Mouse (Mus musculus) induced T-regulatory cell, adult 2 months (primary cell): Measurements from ENCODE around the gene Bpifb9a.
"Not testable (repeated sequence)": the region's sequence is repeated elsewhere in the genome, so short reads cannot be mapped to it uniquely, and the experiment has no call there.

ENCODE experiments used
- DNase-seq: peaks from one replicate; pipeline ENCODE4 v3.0.0-alpha.2; 2012; ENCODE audit warnings: low read depth

Gene Bpifb9a

GRCm38 (mm10) chr2:154257554-154257953 lies at the start of gene Bpifb9a:
Gene Bpifb9a (plus strand): TSS chr2:154257854.
- not testable (repeated sequence) for DNase-seq

- peak; percentile 8 for DNase-seq
Observed at GRCm38 (mm10) chr2:154209112-154209511, 48.5 kb upstream of the Bpifb9a start.

DNA sequence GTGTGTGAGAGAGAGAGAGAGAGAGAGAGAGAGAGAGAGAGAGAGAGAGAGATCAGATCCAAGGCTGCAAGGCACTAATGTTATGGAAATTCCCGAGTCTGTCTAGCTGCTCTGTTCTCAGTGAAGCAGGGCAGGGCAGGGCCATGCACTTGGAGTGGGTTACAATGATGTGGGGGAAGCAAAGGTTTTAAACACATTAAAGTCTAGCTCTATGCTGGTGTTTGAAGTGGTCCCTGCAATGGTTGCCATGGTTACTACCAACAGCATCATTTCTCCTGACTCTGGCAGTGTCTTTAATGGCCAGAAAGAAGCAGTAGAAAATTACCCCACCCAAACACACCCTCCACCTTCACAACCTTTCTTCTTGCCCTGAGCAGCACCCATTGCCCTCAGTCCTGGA lies 46.5 kb upstream of the Bpifb9a start:
- no peak for DNase-seq

DNA sequence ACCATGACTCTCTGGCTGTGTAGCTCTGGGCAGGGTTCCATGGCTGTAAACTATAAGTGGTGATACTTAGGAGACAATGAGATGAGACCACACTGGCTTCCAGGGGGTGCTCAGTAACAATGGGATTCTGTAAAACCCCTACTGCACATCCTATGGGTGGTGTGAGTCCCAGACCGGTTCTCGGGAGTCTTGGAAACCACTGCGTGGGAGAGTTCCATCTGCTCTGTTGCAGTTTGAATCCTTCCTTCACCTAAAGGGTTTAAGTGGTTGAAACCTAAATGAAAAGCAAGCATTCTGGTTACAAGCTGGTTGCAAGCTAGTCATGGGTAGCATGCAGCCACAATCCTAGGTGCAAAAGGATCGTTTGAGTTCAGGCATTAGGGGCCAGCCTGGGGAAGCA lies 45.8 kb upstream of the Bpifb9a start:
- DNase-seq: no peak

GRCm38 (mm10) chr2:154215191-154215590 lies 42.5 kb upstream of the Bpifb9a start:
- DNase-seq: peak; percentile 74

- DNase-seq: no peak
Observed at GRCm38 (mm10) chr2:154219950-154220349, 37.7 kb upstream of the Bpifb9a start.

- no peak for DNase-seq
Observed at GRCm38 (mm10) chr2:154223265-154223916, 34.3 kb upstream of the Bpifb9a start, which contains the start of gene Bpifb5. Gene Bpifb5 (plus strand): TSS chr2:154223742.

DNA sequence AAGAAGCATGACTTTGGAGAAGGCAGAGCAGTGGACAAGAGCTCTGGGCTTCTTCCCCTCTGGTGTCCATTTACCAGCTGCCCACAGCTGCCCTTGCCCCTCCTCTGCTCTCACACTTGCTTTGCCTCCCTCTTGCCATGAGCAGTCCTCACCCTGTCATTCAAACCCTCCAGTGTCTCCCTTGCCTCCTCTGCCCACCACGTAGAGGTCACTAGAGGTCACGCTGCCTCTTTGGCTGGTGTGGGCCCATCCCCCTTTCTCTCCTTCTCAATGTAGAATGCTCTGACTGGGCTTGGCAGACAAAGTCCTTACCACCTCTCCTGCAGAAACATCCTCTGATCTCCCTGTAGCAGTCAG lies 33.8 kb upstream of the Bpifb9a start:
- no peak for DNase-seq

- DNase-seq: no peak
Observed at GRCm38 (mm10) chr2:154226991-154227390, 30.7 kb upstream of the Bpifb9a start.

DNA sequence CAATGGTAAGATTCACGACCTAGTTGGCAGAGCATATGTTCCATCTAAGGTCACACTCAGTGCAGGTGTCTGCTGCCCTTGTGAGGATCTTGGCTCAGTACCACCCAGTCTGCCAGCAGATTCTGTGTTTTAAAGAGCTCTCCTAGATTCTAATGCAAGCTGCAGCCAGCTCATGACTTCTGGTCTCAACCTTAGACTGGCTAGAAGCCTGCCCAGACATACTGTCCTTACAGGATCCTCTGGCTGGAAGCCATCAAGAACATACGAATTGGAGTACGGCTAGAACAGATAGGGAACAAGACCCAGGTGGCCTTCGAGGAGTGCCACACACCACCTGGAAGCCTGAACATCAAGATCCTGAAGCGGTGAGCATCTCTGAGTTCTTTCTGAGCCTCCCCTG lies 29.8 kb upstream of the Bpifb9a start:
- DNase-seq: no peak

GRCm38 (mm10) chr2:154233426-154233825 lies 24.2 kb upstream of the Bpifb9a start:
- no peak for DNase-seq

GRCm38 (mm10) chr2:154240771-154241170 lies 16.9 kb upstream of the Bpifb9a start:
- DNase-seq: no peak

- not testable (repeated sequence) for DNase-seq
Observed at GRCm38 (mm10) chr2:154242726-154243125, 14.9 kb upstream of the Bpifb9a start.

GRCm38 (mm10) chr2:154243356-154244036 lies 14.2 kb upstream of the Bpifb9a start:
- DNase-seq: no peak

DNA sequence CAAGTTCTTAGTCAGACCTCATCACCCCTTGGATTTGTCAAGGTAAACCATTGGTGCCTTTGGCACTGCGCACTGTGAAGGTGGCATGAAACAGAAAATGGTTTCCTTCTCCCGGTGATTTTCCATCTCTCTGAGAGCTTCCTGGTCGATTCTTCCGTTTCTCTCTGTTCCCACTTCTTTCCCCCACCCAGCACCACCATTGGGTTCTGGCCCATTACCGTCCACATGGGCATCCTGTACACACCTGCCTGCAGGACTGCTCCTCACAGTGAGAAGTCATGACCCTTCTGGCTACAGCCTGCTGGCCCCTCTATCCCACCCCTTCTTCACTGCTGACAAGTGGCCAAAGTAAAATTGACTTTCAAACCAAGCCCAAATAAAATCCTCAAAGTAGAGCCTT lies 12.3 kb upstream of the Bpifb9a start:
- DNase-seq: no peak

DNA sequence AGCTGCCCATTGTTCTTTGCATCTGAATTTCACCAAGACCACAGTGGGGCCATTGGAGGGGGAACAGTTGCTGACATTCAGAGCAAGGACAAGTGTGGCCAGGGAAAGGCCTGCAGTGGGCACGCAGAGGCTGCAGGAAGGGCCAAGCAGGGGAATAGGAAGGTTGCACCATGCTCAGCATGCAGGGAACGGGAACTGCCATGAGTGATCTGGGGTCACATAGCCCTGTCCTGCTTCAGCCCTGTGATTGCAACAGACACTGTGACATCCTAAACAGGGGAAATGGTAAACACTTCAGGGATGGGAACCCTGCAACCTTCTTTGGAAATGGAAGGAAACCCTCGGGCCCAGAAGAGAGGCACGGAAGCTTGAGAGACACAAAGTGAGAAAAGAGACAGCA lies 2.4 kb upstream of the Bpifb9a start:
- DNase-seq: not testable (repeated sequence)

- no peak for DNase-seq
Observed at GRCm38 (mm10) chr2:154255770-154256169, 1.9 kb upstream of the Bpifb9a start.

DNA sequence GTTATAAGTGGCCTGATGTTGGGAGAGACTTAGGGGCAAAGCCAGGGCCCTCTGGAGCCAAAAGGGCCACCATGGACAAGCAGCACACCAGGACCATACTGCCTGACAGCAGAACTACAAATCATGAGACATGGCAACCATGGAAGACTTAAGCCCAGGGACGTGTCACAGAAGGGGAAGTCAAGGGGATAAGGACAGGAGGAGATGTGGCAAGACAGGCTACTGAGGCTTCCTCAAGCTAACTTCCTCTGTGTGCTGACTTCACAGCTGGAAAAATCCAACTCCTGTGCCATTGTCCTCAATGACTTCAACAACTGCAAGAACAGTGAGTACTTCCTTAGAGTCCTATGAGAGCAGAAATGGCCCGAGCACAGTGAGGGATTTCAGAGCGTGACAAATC lies 6.7 kb downstream of the Bpifb9a start:
- DNase-seq: not testable (repeated sequence)

DNA sequence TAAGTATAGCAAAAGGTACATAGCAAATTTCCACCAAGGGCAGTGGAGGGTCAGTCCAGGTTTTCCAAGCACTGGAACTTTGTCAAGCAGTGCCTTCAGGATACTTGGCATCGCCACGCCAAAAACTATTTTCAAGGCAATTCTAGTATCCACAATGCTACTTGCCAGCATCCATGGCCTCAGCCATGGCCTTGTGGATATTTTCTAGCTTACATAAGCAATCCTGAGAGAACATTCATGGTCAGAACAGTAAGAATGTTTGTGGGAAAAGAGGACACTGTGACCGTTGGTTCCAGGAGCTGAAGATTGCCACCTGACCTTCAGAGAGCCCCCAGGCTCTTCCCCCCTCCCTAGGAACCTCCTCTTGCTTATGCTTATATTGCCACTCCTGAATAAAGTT lies 34.2 kb downstream of the Bpifb9a start:
- DNase-seq: not testable (repeated sequence)

GRCm38 (mm10) chr2:154292833-154293232 lies 35.2 kb downstream of the Bpifb9a start:
- no peak for DNase-seq

DNA sequence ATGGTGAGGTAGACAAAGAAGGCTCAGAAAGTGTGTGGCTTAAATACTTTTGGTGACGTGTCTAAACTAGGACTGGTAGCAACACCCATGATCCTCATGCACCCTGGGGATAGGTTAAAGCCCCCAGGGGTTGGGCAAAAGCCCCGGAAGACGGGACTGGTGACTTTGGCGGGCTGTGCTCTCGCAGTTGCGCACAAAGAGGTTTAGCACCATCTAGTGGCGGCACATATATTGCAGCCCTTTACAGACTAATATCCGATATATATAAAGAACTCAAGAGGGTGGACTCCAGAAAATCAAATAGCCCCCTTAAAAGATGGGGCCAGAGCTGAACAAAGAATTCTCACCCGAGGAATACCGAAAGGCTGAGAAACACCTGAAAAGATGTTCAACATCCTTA lies 37.1 kb downstream of the Bpifb9a start:
- DNase-seq: peak; percentile 73

DNA sequence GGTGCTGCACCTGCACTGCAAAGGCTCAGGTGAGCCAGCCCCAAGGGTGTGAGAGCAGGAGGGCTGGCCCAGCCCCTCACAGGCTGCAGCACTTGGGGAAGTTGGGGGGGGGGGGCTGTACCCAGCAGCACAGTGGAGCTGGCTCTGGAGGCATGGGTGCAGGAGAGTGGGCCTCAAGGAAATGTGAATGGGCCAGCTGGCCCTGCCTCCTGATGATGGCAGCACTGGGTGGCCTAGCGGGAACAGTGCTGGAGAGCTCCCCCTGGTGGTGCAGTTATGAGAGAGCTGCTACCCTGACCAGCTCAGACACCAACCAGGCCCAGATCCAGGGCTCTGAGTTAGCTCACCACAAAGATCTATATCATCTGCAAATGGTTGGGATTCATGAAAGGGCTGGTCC lies 42.8 kb downstream of the Bpifb9a start:
- peak; percentile 81 for DNase-seq

- no peak for DNase-seq
Observed at GRCm38 (mm10) chr2:154301763-154302162, 44.1 kb downstream of the Bpifb9a start.

GRCm38 (mm10) chr2:154304604-154305003 lies 47.0 kb downstream of the Bpifb9a start:
- DNase-seq: not testable (repeated sequence)
